Comparison of ENCODE assay signal across 9 mouse cellular contexts in genomic region chr11:67017801-67018591, GRCm38 (mm10). TPM values are rescaled to one million over a fixed set of nuclear protein-coding genes. Genes with fewer than 3 reads are reported as not detected.
DNase-seq lines count a peak whose midpoint lies in the region; ATAC-seq and TF ChIP-seq lines count a peak whose summit lies in the region.
"Had no signal": no experiment of that assay in that cellular context is flagged by ENCODE, and none has a peak within 500 bp of the region (broad histone marks: within the 10 kb centered on the region; RNA-seq: fewer than 3 reads in every experiment).

No protein-coding gene starts in this region.

- no peak for TF ChIP-seq RAD21 in MEL (IDR thresholded peaks at IDR 0.05; ENCODE audit: low read depth, low read length)

- peaks cover 2 to 27% of the 10 kb centered on the region in 2 experiments; a peak in 3 of 4 replicates for H3K4me1 ChIP-seq in MEL (ENCODE audit: control insufficient read depth in 1 of 2, insufficient read depth in 2 of 2, low read length in 2 of 2)
- H3K4me1 ChIP-seq in forebrain, embryonic 13.5 days: peaks cover 17% of the 10 kb centered on the region

- no peak; a peak in 1 of 4 replicates for TF ChIP-seq EP300 in MEL (IDR thresholded peaks at IDR 0.05; ENCODE audit: low read depth in 1 of 2, low read length in 2 of 2)

- H3K36me3 ChIP-seq in MEL (ENCODE audit: control insufficient read depth in 1 of 2, insufficient read depth in 2 of 2, low read length in 2 of 2): peaks cover 0 to 19% of the 10 kb centered on the region in 2 experiments; a peak in 2 of 4 replicates
- H3K36me3 ChIP-seq in forebrain, embryonic 13.5 days (ENCODE audit: poor library complexity, severe bottlenecking): no peaks in the 10 kb centered on the region

- ATAC-seq in forebrain, embryonic 13.5 days: no peak
- peak; percentile 26; the same call in 1 of the 2 replicates for ATAC-seq in megakaryocyte progenitor cell, adult 5-6 weeks (replicated peaks; ENCODE audit: poor library complexity)
- ATAC-seq: inflammation-experienced regulatory T-cells, adult 6 months had no signal

- no peaks in the 10 kb centered on the region for H3K79me2 ChIP-seq in MEL (ENCODE audit: control insufficient read depth, insufficient read depth, low read length, poor library complexity)

- H3K27me3 ChIP-seq in MEL (ENCODE audit: control insufficient read depth in 1 of 2, insufficient read depth in 2 of 2, low read length in 2 of 2): no peaks in the 10 kb centered on the region; a peak in 1 of 4 replicates
- peaks cover 8% of the 10 kb centered on the region; the same call in 1 of the 2 replicates for H3K27me3 ChIP-seq in forebrain, embryonic 13.5 days

- peak; percentile 36 to 56 for DNase-seq in lung, adult 18-20 months
- DNase-seq in lung, postnatal 10 days: no peak
- peak; percentile 71 for DNase-seq in MEL (ENCODE audit: low read depth, low spot score)
- DNase-seq in layer of hippocampus, postnatal 14 days (ENCODE audit: low spot score in 2 of 2): no peak
- no peak for DNase-seq in adrenal gland, adult 18-20 months (ENCODE audit: low spot score in 2 of 2)
- DNase-seq in layer of hippocampus, adult 9-11 months: no peak

- H3K9ac ChIP-seq in MEL (ENCODE audit: control insufficient read depth, low read depth, low read length, poor library complexity, severe bottlenecking): no peak overlapping the region
- 0 out of 2 replicates have a peak overlapping the region, but pooled peaks have one; percentile 12 for H3K9ac ChIP-seq in forebrain, embryonic 13.5 days

- no peak overlapping the region for H3K27ac ChIP-seq in MEL (ENCODE audit: control insufficient read depth, low read depth, low read length)
- H3K27ac ChIP-seq in forebrain, embryonic 13.5 days: no peak overlapping the region

- no peak for TF ChIP-seq CTCF in MEL (IDR thresholded peaks at IDR 0.05 in 2 of 3, conservative IDR thresholded peaks at IDR 0.05 in 1 of 3; ENCODE audit: control insufficient read depth in 1 of 3, insufficient read depth in 1 of 3, low read depth in 2 of 3, low read length in 3 of 3, poor library complexity in 1 of 3, severe bottlenecking in 1 of 3)

- no peak overlapping the region for H3K4me3 ChIP-seq in MEL (ENCODE audit: control insufficient read depth in 1 of 2, insufficient read depth in 1 of 2, low read depth in 2 of 2, low read length in 2 of 2)
- no peak overlapping the region for H3K4me3 ChIP-seq in forebrain, embryonic 13.5 days

- H3K9me3 ChIP-seq in MEL (replicated peaks; ENCODE audit: insufficient read depth, low read length): no peaks in the 10 kb centered on the region
- H3K9me3 ChIP-seq in forebrain, embryonic 13.5 days (replicated peaks): no peaks in the 10 kb centered on the region

- WGBS in forebrain, embryonic 13.5 days: 6% methylated on average over 12 of the region's 12 CpGs

- no peak overlapping the region for H3K4me2 ChIP-seq in forebrain, embryonic 13.5 days

- no peak for TF ChIP-seq POLR2A in MEL (IDR thresholded peaks at IDR 0.05; ENCODE audit: control insufficient read depth in 1 of 2, insufficient read depth in 1 of 2, low read depth in 1 of 2, low read length in 2 of 2, poor library complexity in 1 of 2)

TF ChIP-seq in MEL, 35 proteins besides CTCF, POLR2A, EP300 and RAD21:
- TF ChIP-seq ZC3H11A (IDR thresholded peaks at IDR 0.05; ENCODE audit: low read depth, low read length): no peak
- peak; percentile 21; the same call in 1 of the 2 replicates for TF ChIP-seq GATA1 (IDR thresholded peaks at IDR 0.05; ENCODE audit: low read depth, low read length)
TF ChIP-seq in MEL: peak in this region for 1.

RNA-seq across cellular contexts. Expression of gene Tmem220, which starts 7.0 kb away (rescaled TPM):
- 0.23 and 0.35 TPM in 2 replicates for total RNA-seq in MEL (2012; rRNA removed)
- under 1 TPM in 1 of 2 experiments, not detected in 1; 0.99 TPM for polyA plus RNA-seq in MEL (2012; ENCODE audit: insufficient read depth in 1 of 2, insufficient read length in 2 of 2, low read depth in 1 of 2, low replicate concordance in 2 of 2, missing spikeins in 1 of 2)
- polyA plus RNA-seq in forebrain, embryonic 13.5 days (2015; fragmentation: Nextera tagmentation; extraction: Ambion mirVana): 0.34 and 0.50 TPM in 2 replicates
- total RNA-seq in megakaryocyte progenitor cell, adult 5-6 weeks (2015): 2.1 and 2.7 TPM in 2 replicates
- total RNA-seq in megakaryocyte progenitor cell, adult 5-6 weeks (2017): 0.87 and 1.5 TPM in 2 replicates
- under 1 TPM; 0.24 to 0.67 TPM for total RNA-seq in layer of hippocampus, postnatal 14 days (2021)
- total RNA-seq in adrenal gland, adult 18-20 months (2021): 1 to 10 TPM; 4.9 to 8.9 TPM

RNA-seq across cellular contexts. Expression of gene Adprm, which starts 34.4 kb away (rescaled TPM):
- total RNA-seq in MEL (2012; rRNA removed): 23.0 and 27.8 TPM in 2 replicates
- polyA plus RNA-seq in MEL (2012; ENCODE audit: insufficient read depth in 1 of 2, insufficient read length in 2 of 2, low read depth in 1 of 2, low replicate concordance in 2 of 2, missing spikeins in 1 of 2): 100 to 1,000 TPM in 1 of 2 experiments, 10 to 100 TPM in 1; 19.7 to 531 TPM
- polyA plus RNA-seq in forebrain, embryonic 13.5 days (2015; fragmentation: Nextera tagmentation; extraction: Ambion mirVana): 34.8 and 37.2 TPM in 2 replicates
- total RNA-seq in megakaryocyte progenitor cell, adult 5-6 weeks (2015): 45.6 and 55.3 TPM in 2 replicates
- total RNA-seq in megakaryocyte progenitor cell, adult 5-6 weeks (2017): 29.0 and 38.4 TPM in 2 replicates
- total RNA-seq in layer of hippocampus, postnatal 14 days (2021): 10 to 100 TPM; 19.8 to 22.2 TPM
- 10 to 100 TPM; 21.1 to 25.7 TPM for total RNA-seq in adrenal gland, adult 18-20 months (2021)

RNA-seq across cellular contexts. Expression of gene Sco1, which starts 34.5 kb away (rescaled TPM):
- 29.8 and 32.9 TPM in 2 replicates for total RNA-seq in MEL (2012; rRNA removed)
- 10 to 100 TPM in 1 of 2 experiments, not detected in 1; 14.1 TPM for polyA plus RNA-seq in MEL (2012; ENCODE audit: insufficient read depth in 1 of 2, insufficient read length in 2 of 2, low read depth in 1 of 2, low replicate concordance in 2 of 2, missing spikeins in 1 of 2)
- 14.2 and 14.4 TPM in 2 replicates for polyA plus RNA-seq in forebrain, embryonic 13.5 days (2015; fragmentation: Nextera tagmentation; extraction: Ambion mirVana)
- total RNA-seq in megakaryocyte progenitor cell, adult 5-6 weeks (2015): 16.4 and 17.4 TPM in 2 replicates
- total RNA-seq in megakaryocyte progenitor cell, adult 5-6 weeks (2017): 32.8 and 47.5 TPM in 2 replicates
- 1 to 10 TPM; 8.4 to 8.5 TPM for total RNA-seq in layer of hippocampus, postnatal 14 days (2021)
- 10 to 100 TPM; 19.7 to 22.1 TPM for total RNA-seq in adrenal gland, adult 18-20 months (2021)

Comparison
In these comparisons a context has a peak if more than half of its experiments do, and no peak if none do; other contexts are left out.
1. DNase-seq: peak in lung, adult 18-20 months (2 of 2) and MEL (single experiment); none in lung, postnatal 10 days (single experiment), layer of hippocampus, postnatal 14 days (0 of 2), adrenal gland, adult 18-20 months (0 of 2) and layer of hippocampus, adult 9-11 months (single experiment).